Mouse (Mus musculus): ENCODE measurements around the gene Mum1. TPM values are rescaled to one million over a fixed set of nuclear protein-coding genes. Genes with fewer than 3 reads are reported as not detected.

Gene Mum1
- polyA plus RNA-seq (2012; fragmentation: generic; extraction: Trizol), result 10 to 100 TPM; 28.9 to 57.4 TPM

GRCm38 (mm10) chr10:80226416-80227165, at the start of gene Mum1:
Gene Mum1, plus strand, starts transcription at chr10:80226434.

GRCm38 (mm10) chr10:80179068-80180051, 46.9 kb upstream of the Mum1 start, which contains the start of gene Efna2:
Gene Efna2, plus strand, starts transcription at chr10:80179482.

DNA sequence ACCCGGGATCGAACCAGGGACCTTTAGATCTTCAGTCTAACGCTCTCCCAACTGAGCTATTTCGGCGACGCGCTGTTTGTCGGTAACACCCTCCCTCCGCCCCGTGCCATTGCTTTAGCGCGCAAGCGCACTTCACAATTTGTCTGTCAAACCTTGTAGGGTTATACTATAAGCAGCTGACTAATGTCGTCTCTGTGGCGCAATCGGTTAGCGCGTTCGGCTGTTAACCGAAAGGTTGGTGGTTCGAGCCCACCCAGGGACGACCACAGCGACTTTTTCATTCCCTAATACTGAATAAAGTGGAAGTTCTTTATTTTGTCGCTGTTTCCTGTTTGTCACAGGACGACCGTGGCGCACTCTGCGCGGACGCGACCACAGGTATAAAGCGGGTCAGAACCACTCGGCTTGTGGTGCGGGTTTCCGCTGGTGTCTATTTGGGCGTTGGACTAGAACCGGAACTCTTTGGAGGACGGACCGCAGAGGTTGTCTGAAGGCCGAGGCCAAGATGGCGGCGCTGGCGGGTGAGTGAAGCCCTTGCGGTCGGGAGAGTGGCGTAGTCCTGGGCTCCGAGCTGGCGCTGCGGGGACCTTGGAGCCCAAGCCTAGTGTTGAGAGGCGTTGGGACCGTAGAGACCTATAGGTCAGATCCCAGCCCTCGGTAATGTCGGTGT, 22.9 kb downstream of the Mum1 start, which contains the start of gene Ndufs7:
Gene Ndufs7 (plus strand): TSS at position 151 of the 670 bp plus-strand sequence.

GRCm38 (mm10) chr10:80260642-80261584, 34.7 kb downstream of the Mum1 start, which contains the start of the genes Gamt and Dazap1:
Gene Gamt, minus strand, starts transcription at chr10:80261012.
Gene Dazap1, plus strand, starts transcription at chr10:80261486.

DNA sequence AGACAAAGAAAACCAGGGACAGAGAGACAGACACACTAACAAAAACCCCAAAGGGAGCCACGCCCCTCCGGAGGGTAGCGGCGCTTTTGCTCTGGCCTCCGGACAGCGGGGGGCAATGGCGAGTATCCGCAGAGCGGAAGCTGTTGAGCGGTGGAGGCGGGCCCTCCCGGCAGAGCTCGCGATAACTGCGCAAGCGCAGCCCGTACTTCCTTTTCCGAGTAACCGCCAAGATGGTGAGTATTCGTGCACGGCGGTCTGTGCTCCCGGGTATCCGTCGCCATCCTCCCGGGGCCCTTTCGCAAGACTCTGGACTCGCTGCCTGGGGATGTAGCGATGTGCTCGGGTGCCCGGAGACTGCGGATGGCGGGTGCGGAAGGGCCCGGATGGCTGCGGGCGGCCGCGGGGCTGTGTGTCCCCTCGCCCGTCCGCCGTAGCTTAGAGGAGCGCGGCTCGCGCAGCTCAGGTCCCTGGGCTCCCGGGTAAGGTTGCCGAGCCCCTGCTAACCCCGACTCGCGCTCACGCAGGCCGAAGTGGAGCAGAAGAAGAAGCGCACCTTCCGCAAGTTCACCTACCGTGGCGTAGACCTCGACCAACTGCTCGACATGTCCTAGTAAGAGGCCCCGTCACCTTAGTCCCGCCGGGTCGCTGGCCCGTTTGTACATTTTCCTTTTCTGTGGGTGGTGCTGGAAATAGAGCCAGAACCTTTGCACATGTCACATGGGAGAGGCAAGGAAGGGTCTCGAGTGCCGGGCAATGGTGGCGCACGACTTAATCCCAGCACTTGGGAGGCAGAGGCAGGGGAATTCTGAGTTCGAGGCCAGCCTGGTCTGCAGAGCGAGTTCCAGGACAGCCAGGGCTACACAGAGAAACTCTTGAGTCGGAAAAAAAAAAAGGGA, 66.3 kb downstream of the Mum1 start, which contains the start of gene Rps15:
Gene Rps15 (plus strand): TSS at position 203 of the 896 bp plus-strand sequence.

Other genes starting within 250 kb of the Mum1 start
- gene Tmem259, start 242.1 kb upstream of the Mum1 start, polyA plus RNA-seq (2012; fragmentation: generic; extraction: Trizol), result 100 to 1,000 TPM; 105 to 141 TPM
- gene Cnn2, start 237.8 kb upstream of the Mum1 start, polyA plus RNA-seq (2012; fragmentation: generic; extraction: Trizol), result 100 to 1,000 TPM; 426 to 430 TPM
- gene Abca7, start 229.9 kb upstream of the Mum1 start, polyA plus RNA-seq (2012; fragmentation: generic; extraction: Trizol), result 1 to 10 TPM; 3.5 to 8.4 TPM
- gene Arhgap45, start 209.8 kb upstream of the Mum1 start, polyA plus RNA-seq (2012; fragmentation: generic; extraction: Trizol), result under 1 TPM; 0.58 to 0.84 TPM
- 100 to 1,000 TPM; 195 to 403 TPM for gene Polr2e, start 186.6 kb upstream of the Mum1 start, polyA plus RNA-seq (2012; fragmentation: generic; extraction: Trizol)
- gene Gpx4, start 179.3 kb upstream of the Mum1 start, polyA plus RNA-seq (2012; fragmentation: generic; extraction: Trizol), result 1,000 to 10,000 TPM; 1,157 to 1,905 TPM
- 10 to 100 TPM; 15.6 to 42.5 TPM for gene Sbno2, start 120.9 kb upstream of the Mum1 start, polyA plus RNA-seq (2012; fragmentation: generic; extraction: Trizol)
- 100 to 1,000 TPM in 1 of 2 experiments, 10 to 100 TPM in 1; 91.0 to 141 TPM for gene Stk11, start 110.6 kb upstream of the Mum1 start, polyA plus RNA-seq (2012; fragmentation: generic; extraction: Trizol)
- 1,000 to 10,000 TPM in 1 of 2 experiments, 100 to 1,000 TPM in 1; 776 to 1,441 TPM for gene Atp5d, start 87.8 kb upstream of the Mum1 start, polyA plus RNA-seq (2012; fragmentation: generic; extraction: Trizol)
- 10 to 100 TPM in 1 of 2 experiments, 1 to 10 TPM in 1; 4.8 to 18.5 TPM for gene Cbarp, start 85.6 kb upstream of the Mum1 start, polyA plus RNA-seq (2012; fragmentation: generic; extraction: Trizol)
- gene Midn, start 78.2 kb upstream of the Mum1 start, polyA plus RNA-seq (2012; fragmentation: generic; extraction: Trizol), result 10 to 100 TPM; 25.4 to 86.5 TPM
- gene Cirbp, start 60.4 kb upstream of the Mum1 start, polyA plus RNA-seq (2012; fragmentation: generic; extraction: Trizol), result 100 to 1,000 TPM in 1 of 2 experiments, 10 to 100 TPM in 1; 20.0 to 104 TPM
- gene 1600002K03Rik, start 53.5 kb upstream of the Mum1 start, polyA plus RNA-seq (2012; fragmentation: generic; extraction: Trizol), result 10 to 100 TPM; 22.6 to 31.6 TPM
- 1 to 10 TPM; 1.7 to 6.3 TPM for gene Efna2, start 47.0 kb upstream of the Mum1 start, polyA plus RNA-seq (2012; fragmentation: generic; extraction: Trizol)
- 100 to 1,000 TPM; 324 to 363 TPM for gene Ndufs7, start 22.7 kb downstream of the Mum1 start, polyA plus RNA-seq (2012; fragmentation: generic; extraction: Trizol)
- 100 to 1,000 TPM; 114 to 121 TPM for gene Gamt, start 34.6 kb downstream of the Mum1 start, polyA plus RNA-seq (2012; fragmentation: generic; extraction: Trizol)
- 100 to 1,000 TPM in 1 of 2 experiments, 10 to 100 TPM in 1; 75.3 to 145 TPM for gene Dazap1, start 35.1 kb downstream of the Mum1 start, polyA plus RNA-seq (2012; fragmentation: generic; extraction: Trizol)
- gene Rps15, start 66.0 kb downstream of the Mum1 start, polyA plus RNA-seq (2012; fragmentation: generic; extraction: Trizol), result over 10,000 TPM in 1 of 2 experiments, 1,000 to 10,000 TPM in 1; 7,724 to 18,727 TPM
- 1 to 10 TPM in 1 of 2 experiments, under 1 TPM in 1; 0.41 to 6.4 TPM for gene Apc2, start 69.5 kb downstream of the Mum1 start, polyA plus RNA-seq (2012; fragmentation: generic; extraction: Trizol)
- 10 to 100 TPM; 76.4 to 84.3 TPM for gene 2310011J03Rik, start 94.1 kb downstream of the Mum1 start, polyA plus RNA-seq (2012; fragmentation: generic; extraction: Trizol)
- 1 to 10 TPM; 6.8 to 9.2 TPM for gene Pcsk4, start 103.1 kb downstream of the Mum1 start, polyA plus RNA-seq (2012; fragmentation: generic; extraction: Trizol)
- 1 to 10 TPM; 1.6 to 4.4 TPM for gene Reep6, start 103.5 kb downstream of the Mum1 start, polyA plus RNA-seq (2012; fragmentation: generic; extraction: Trizol)
- gene Adamtsl5, start 122.0 kb downstream of the Mum1 start, polyA plus RNA-seq (2012; fragmentation: generic; extraction: Trizol), result 10 to 100 TPM in 1 of 2 experiments, 1 to 10 TPM in 1; 2.5 to 11.0 TPM
- gene Plk5, start 130.0 kb downstream of the Mum1 start, polyA plus RNA-seq (2012; fragmentation: generic; extraction: Trizol), result not detected
- 10 to 100 TPM in 1 of 2 experiments, 1 to 10 TPM in 1; 8.8 to 32.5 TPM for gene Mex3d, start 161.2 kb downstream of the Mum1 start, polyA plus RNA-seq (2012; fragmentation: generic; extraction: Trizol)
- 100 to 1,000 TPM; 239 to 395 TPM for gene Mbd3, start 173.1 kb downstream of the Mum1 start, polyA plus RNA-seq (2012; fragmentation: generic; extraction: Trizol)
- gene Uqcr11, start 180.4 kb downstream of the Mum1 start, polyA plus RNA-seq (2012; fragmentation: generic; extraction: Trizol), result 1,000 to 10,000 TPM; 1,086 to 1,588 TPM
- gene Tcf3, start 207.2 kb downstream of the Mum1 start, polyA plus RNA-seq (2012; fragmentation: generic; extraction: Trizol), result 100 to 1,000 TPM in 1 of 2 experiments, 10 to 100 TPM in 1; 52.4 to 135 TPM